ENCODE assay signal across 8 mouse cellular contexts in genomic region chr1:154117346-154117687, GRCm38 (mm10).
A peak's percentile ranks its signal among the peaks of the same experiment; 100 is the strongest.
DNase-seq lines count a peak whose midpoint lies in the region; ATAC-seq and TF ChIP-seq lines count a peak whose summit lies in the region.

No protein-coding gene starts in this region.

- H3K4me1 ChIP-seq in hindbrain, embryonic 13.5 days (replicated peaks) = peaks cover 12% of the 10 kb centered on the region
- no peaks in the 10 kb centered on the region for H3K4me1 ChIP-seq in hindbrain, embryonic 11.5 days (replicated peaks; ENCODE audit: control insufficient read depth, insufficient read depth, low read length)
- peaks cover 8% of the 10 kb centered on the region; the same call in 1 of the 2 replicates for H3K4me1 ChIP-seq in brown adipose tissue, adult 24 weeks (ENCODE audit: control insufficient read depth, insufficient read depth, insufficient read length, low read length)
- H3K4me1 ChIP-seq in heart, postnatal 0 days (ENCODE audit: control insufficient read depth, insufficient read depth) = peaks cover 24% of the 10 kb centered on the region
- peaks cover 30% of the 10 kb centered on the region for H3K4me1 ChIP-seq in limb, embryonic 13.5 days
- H3K4me1 ChIP-seq in neural tube, embryonic 15.5 days = peaks cover 16% of the 10 kb centered on the region

- H3K36me3 ChIP-seq in hindbrain, embryonic 13.5 days = no peaks in the 10 kb centered on the region
- no peaks in the 10 kb centered on the region for H3K36me3 ChIP-seq in hindbrain, embryonic 11.5 days (ENCODE audit: control insufficient read depth, insufficient read depth, low read length)
- no peaks in the 10 kb centered on the region for H3K36me3 ChIP-seq in heart, postnatal 0 days (replicated peaks; ENCODE audit: control insufficient read depth, insufficient read depth, low read length)
- H3K36me3 ChIP-seq in limb, embryonic 13.5 days = no peaks in the 10 kb centered on the region
- H3K36me3 ChIP-seq in neural tube, embryonic 15.5 days = no peaks in the 10 kb centered on the region

- ATAC-seq in hindbrain, embryonic 13.5 days (ENCODE audit: low FRiP score) = no peak
- no peak for ATAC-seq in hindbrain, embryonic 11.5 days (ENCODE audit: low FRiP score)
- ATAC-seq in heart, postnatal 0 days (ENCODE audit: insufficient read depth, low read depth) = no peak
- no peak for ATAC-seq in limb, embryonic 13.5 days (ENCODE audit: low FRiP score, low read depth)
- ATAC-seq in neural tube, embryonic 15.5 days (ENCODE audit: low FRiP score) = no peak
- no peak for ATAC-seq in megakaryocyte, adult 5-6 weeks (ENCODE audit: poor library complexity, severe bottlenecking)
- ATAC-seq in inflammation-experienced regulatory T-cells, adult 6 months = no peak

- no peak for DNase-seq in hindbrain, embryonic 11.5 days (ENCODE audit: low spot score)
- DNase-seq in heart, postnatal 0 days (ENCODE audit: low spot score) = no peak

- H3K4me3 ChIP-seq in hindbrain, embryonic 13.5 days = no peak overlapping the region
- H3K4me3 ChIP-seq in hindbrain, embryonic 11.5 days (ENCODE audit: low read depth, low read length) = no peak overlapping the region
- no peak overlapping the region for H3K4me3 ChIP-seq in brown adipose tissue, adult 24 weeks (ENCODE audit: insufficient read depth, low read depth, low read length)
- H3K4me3 ChIP-seq in heart, postnatal 0 days (ENCODE audit: low read depth, low read length) = 0 out of 2 replicates have a peak overlapping the region, but pooled peaks have one; percentile 13
- peak overlapping the region; percentile 5; the same call in 1 of the 2 replicates for H3K4me3 ChIP-seq in limb, embryonic 13.5 days
- H3K4me3 ChIP-seq in neural tube, embryonic 15.5 days (replicated peaks) = no peak overlapping the region

- H3K9ac ChIP-seq in hindbrain, embryonic 13.5 days = no peak overlapping the region; the same call in 1 of the 2 replicates
- H3K9ac ChIP-seq in hindbrain, embryonic 11.5 days (ENCODE audit: low read depth, low read length) = no peak overlapping the region
- peak overlapping the region; percentile 24 for H3K9ac ChIP-seq in heart, postnatal 0 days (replicated peaks; ENCODE audit: low read depth, low read length)
- no peak overlapping the region for H3K9ac ChIP-seq in limb, embryonic 13.5 days
- no peak overlapping the region for H3K9ac ChIP-seq in neural tube, embryonic 15.5 days (replicated peaks)

- 54% methylated on average over 11 of the region's 11 CpGs for WGBS in hindbrain, embryonic 13.5 days
- WGBS in hindbrain, embryonic 11.5 days = 60% methylated on average over 11 of the region's 11 CpGs
- 56% methylated on average over 11 of the region's 11 CpGs for WGBS in heart, postnatal 0 days
- WGBS in limb, embryonic 13.5 days = 32% methylated on average over 11 of the region's 11 CpGs
- 49% methylated on average over 11 of the region's 11 CpGs for WGBS in neural tube, embryonic 15.5 days

- no peak for TF ChIP-seq CTCF in heart, postnatal 0 days (IDR thresholded peaks at IDR 0.05; ENCODE audit: low read depth)

- no peak for TF ChIP-seq EP300 in heart, postnatal 0 days (IDR thresholded peaks at IDR 0.05; ENCODE audit: low read depth)

- H3K4me2 ChIP-seq in hindbrain, embryonic 13.5 days = peak overlapping the region; percentile 27
- H3K4me2 ChIP-seq in hindbrain, embryonic 11.5 days (replicated peaks; ENCODE audit: low read depth, low read length) = no peak overlapping the region
- peak overlapping the region; percentile 44 for H3K4me2 ChIP-seq in heart, postnatal 0 days (ENCODE audit: low read depth, low read length)
- peak overlapping the region; percentile 48 for H3K4me2 ChIP-seq in limb, embryonic 13.5 days (replicated peaks)
- H3K4me2 ChIP-seq in neural tube, embryonic 15.5 days = peak overlapping the region; percentile 25

- H3K9me3 ChIP-seq in hindbrain, embryonic 13.5 days = no peaks in the 10 kb centered on the region
- H3K9me3 ChIP-seq in hindbrain, embryonic 11.5 days (ENCODE audit: control insufficient read depth, low read length) = no peaks in the 10 kb centered on the region
- H3K9me3 ChIP-seq in heart, postnatal 0 days (replicated peaks; ENCODE audit: control insufficient read depth, low read length) = no peaks in the 10 kb centered on the region
- H3K9me3 ChIP-seq in limb, embryonic 13.5 days = no peaks in the 10 kb centered on the region
- no peaks in the 10 kb centered on the region for H3K9me3 ChIP-seq in neural tube, embryonic 15.5 days (replicated peaks)

- H3K27ac ChIP-seq in hindbrain, embryonic 13.5 days = no peak overlapping the region
- H3K27ac ChIP-seq in hindbrain, embryonic 11.5 days (ENCODE audit: low read depth, low read length) = no peak overlapping the region
- peak overlapping the region; percentile 14; the same call in 1 of the 2 replicates for H3K27ac ChIP-seq in brown adipose tissue, adult 24 weeks (replicated peaks; ENCODE audit: low read depth, low read length)
- H3K27ac ChIP-seq in heart, postnatal 0 days (ENCODE audit: low read depth) = peak overlapping the region; percentile 44; the same call in 1 of the 2 replicates
- peak overlapping the region; percentile 48; the same call in 1 of the 2 replicates for H3K27ac ChIP-seq in limb, embryonic 13.5 days
- H3K27ac ChIP-seq in neural tube, embryonic 15.5 days (replicated peaks) = 0 out of 2 replicates have a peak overlapping the region, but pooled peaks have one; percentile 11

- H3K27me3 ChIP-seq in hindbrain, embryonic 13.5 days = 0 out of 2 replicates have a peak, but pooled peaks cover 6% of the 10 kb centered on the region
- H3K27me3 ChIP-seq in hindbrain, embryonic 11.5 days (ENCODE audit: control insufficient read depth, insufficient read depth, low read length) = no peaks in the 10 kb centered on the region
- H3K27me3 ChIP-seq in heart, postnatal 0 days (ENCODE audit: control insufficient read depth, insufficient read depth, low read length) = no peaks in the 10 kb centered on the region
- H3K27me3 ChIP-seq in limb, embryonic 13.5 days = no peaks in the 10 kb centered on the region
- no peaks in the 10 kb centered on the region for H3K27me3 ChIP-seq in neural tube, embryonic 15.5 days (replicated peaks)

Comparison
In these comparisons a context has a peak if more than half of its experiments do, and no peak if none do; other contexts are left out.
1. H3K27ac ChIP-seq: peak in brown adipose tissue, adult 24 weeks (single experiment), heart, postnatal 0 days (single experiment), limb, embryonic 13.5 days (single experiment) and neural tube, embryonic 15.5 days (single experiment); none in hindbrain, embryonic 13.5 days (single experiment) and hindbrain, embryonic 11.5 days (single experiment).
2. H3K4me3 ChIP-seq: peak in heart, postnatal 0 days (single experiment) and limb, embryonic 13.5 days (single experiment); none in hindbrain, embryonic 13.5 days (single experiment), hindbrain, embryonic 11.5 days (single experiment), brown adipose tissue, adult 24 weeks (single experiment) and neural tube, embryonic 15.5 days (single experiment).